Mouse (Mus musculus): ENCODE measurements around the gene Prl3c1. TPM values are rescaled to one million over a fixed set of nuclear protein-coding genes. Genes with fewer than 3 reads are reported as not detected.
"Not testable (repeated sequence)": the region's sequence is repeated elsewhere in the genome, so short reads cannot be mapped to it uniquely, and the experiment has no call there.

Gene Prl3c1
- not detected for total RNA-seq (2021)
- long read RNA-seq = 0 reads

DNA sequence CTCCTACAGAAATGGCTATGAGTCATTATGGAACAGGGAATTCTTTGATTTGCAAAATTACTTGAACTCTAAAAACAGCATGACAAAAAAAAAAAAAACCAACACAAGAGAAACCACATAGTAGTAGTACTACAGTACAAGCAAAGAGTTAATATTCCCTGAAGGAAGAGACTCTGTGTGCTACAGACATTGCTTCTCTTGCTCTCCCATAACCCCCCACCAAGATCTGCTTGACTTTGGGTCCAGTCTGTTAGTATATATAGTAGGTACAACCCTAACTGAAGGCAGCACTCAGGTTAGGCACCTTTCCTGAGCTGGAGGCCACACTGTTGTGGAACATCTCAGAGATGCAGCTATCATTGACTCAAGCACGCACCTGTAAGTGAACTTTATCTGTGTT, at the start of gene Prl3c1:
Gene Prl3c1, plus strand, starts transcription at position 301 of the 400 bp plus-strand sequence.
- no peak for DNase-seq (ENCODE audit: low spot score in 2 of 2)

DNA sequence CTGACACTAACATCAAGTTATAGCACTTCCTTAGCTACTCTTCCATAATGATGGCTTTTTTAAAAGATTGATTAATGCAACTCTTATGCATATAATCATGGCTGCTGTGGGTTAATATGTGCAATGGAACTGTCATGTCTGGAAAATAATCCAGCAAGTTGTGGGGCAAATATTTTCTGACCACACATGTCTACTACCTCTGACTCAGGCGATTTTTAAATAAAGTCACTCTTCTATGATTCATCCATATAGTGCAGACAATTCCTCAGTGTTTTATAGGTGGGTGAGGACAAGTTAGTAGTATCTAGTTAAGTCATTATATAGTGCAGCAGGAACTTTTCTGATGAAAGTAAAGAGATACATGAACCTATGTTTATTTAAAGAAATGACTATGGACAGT, 48.2 kb upstream of the Prl3c1 start:
- DNase-seq (ENCODE audit: low spot score in 2 of 2) = no peak

DNA sequence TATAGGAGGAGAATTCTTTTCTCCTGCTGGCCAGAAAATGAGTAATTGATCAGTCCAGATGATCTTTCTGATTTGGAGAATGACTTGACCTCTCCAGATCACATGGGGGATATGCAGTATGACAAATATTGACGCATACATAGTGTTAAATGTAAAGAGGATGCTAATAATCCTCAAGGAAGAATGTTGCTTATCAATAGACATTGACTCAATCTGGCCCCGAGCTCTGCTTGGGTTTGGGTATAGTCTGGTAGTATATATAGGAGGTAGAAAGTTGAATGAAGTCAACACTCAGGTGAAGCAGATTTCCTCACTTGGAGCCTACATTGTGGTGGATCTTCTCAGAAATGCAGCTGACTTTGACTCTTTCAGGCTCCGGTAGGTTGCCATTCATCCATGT, 40.0 kb upstream of the Prl3c1 start, which contains the start of gene Prl3d3:
Gene Prl3d3, plus strand, starts transcription at position 301 of the 400 bp plus-strand sequence.
- not testable (repeated sequence) for DNase-seq (ENCODE audit: low spot score in 2 of 2)

DNA sequence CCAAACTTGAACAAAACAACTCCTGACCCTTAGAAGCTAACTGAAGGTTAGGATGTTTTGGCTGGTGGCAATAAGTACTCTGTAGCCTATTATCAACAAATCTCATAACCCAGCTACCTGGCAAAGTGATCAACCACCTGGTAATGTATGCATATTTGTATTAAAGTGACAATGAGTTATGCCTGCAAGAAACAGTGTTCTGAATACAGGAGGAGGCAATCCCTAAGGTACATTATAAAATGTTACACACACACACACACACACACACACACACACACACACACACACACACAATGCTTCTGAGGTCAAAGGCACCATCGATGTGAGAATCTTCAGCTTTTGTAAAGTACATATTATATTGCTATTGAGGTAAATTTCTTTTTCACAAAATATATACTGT, 45.1 kb downstream of the Prl3c1 start, which contains the start of gene Prl3b1:
Gene Prl3b1, plus strand, starts transcription at position 301 of the 400 bp plus-strand sequence.
- no peak for DNase-seq (ENCODE audit: low spot score in 2 of 2)

Other genes with a start within 250 kb of the Prl3c1 start
- under 1 TPM in 1 of 2 experiments, not detected in 1; 0.37 TPM for gene Prl, start 139.1 kb upstream of the Prl3c1 start, total RNA-seq (2021)
- gene Prl3d1, start 102.5 kb upstream of the Prl3c1 start, total RNA-seq (2021) = not detected
- not detected for gene Prl3d2, start 75.0 kb upstream of the Prl3c1 start, total RNA-seq (2021)
- not detected for gene Prl3d3, start 39.9 kb upstream of the Prl3c1 start, total RNA-seq (2021)
- gene Prl3b1, start 45.2 kb downstream of the Prl3c1 start, total RNA-seq (2021) = not detected
- not detected for gene Prl3a1, start 62.8 kb downstream of the Prl3c1 start, total RNA-seq (2021)
- not detected for gene Prl6a1, start 116.0 kb downstream of the Prl3c1 start, total RNA-seq (2021)
- gene Prl8a2, start 149.0 kb downstream of the Prl3c1 start, total RNA-seq (2021) = not detected
- gene Prl2b1, start 194.2 kb downstream of the Prl3c1 start, total RNA-seq (2021) = not detected
- gene Prl8a6, start 242.0 kb downstream of the Prl3c1 start, total RNA-seq (2021) = not detected